Mouse (Mus musculus) limb, embryonic 11.5 days (tissue): ENCODE measurements around the gene Rab25. TPM values are rescaled to one million over a fixed set of nuclear protein-coding genes. Genes with fewer than 3 reads are reported as not detected.

ENCODE experiments used
- ATAC-seq: fragments of 200-750 bp; cut with Nextera tagmentation; 2 replicates; pipeline ENCODE4 v1.8.0; 2017; ENCODE audit warnings: low read depth; ENCODE audit not compliant: insufficient number of reproducible peaks, low FRiP score, low TSS enrichment
- DNase-seq: peaks from one replicate; pipeline ENCODE4 v3.0.0-alpha.2; 2015; ENCODE audit warnings: low spot score
- H3K27ac ChIP-seq: fragments of 300-500 bp; sonication (generic); replicated peaks from 2 replicates; pipeline ENCODE4 v1.5.1; 2014; ENCODE audit warnings: low read depth, mild to moderate bottlenecking, low read length
- H3K27me3 ChIP-seq: fragments of 300-500 bp; sonication (generic); 2 replicates; pipeline ENCODE4 v1.6.1; 2014; ENCODE audit warnings: mild to moderate bottlenecking, low read length, mixed read lengths; ENCODE audit not compliant: control insufficient read depth, insufficient read depth
- H3K36me3 ChIP-seq: fragments of 300-500 bp; sonication (generic); 2 replicates; pipeline ENCODE4 v1.6.1; 2014; ENCODE audit warnings: mild to moderate bottlenecking, low read length, moderate library complexity, mixed read lengths; ENCODE audit not compliant: control insufficient read depth, insufficient read depth
- H3K4me1 ChIP-seq: fragments of 300-500 bp; sonication (generic); 2 replicates; pipeline ENCODE4 v1.6.1; 2014; ENCODE audit warnings: low read length, mixed read lengths; ENCODE audit not compliant: control insufficient read depth, insufficient read depth
- H3K4me2 ChIP-seq: fragments of 300-500 bp; sonication (generic); 2 replicates; pipeline ENCODE4 v1.6.1; 2014; ENCODE audit warnings: low read depth, mild to moderate bottlenecking, moderate library complexity; ENCODE audit not compliant: severe bottlenecking
- H3K4me3 ChIP-seq: fragments of 300-500 bp; sonication (generic); 2 replicates; pipeline ENCODE4 v1.5.1; 2014; ENCODE audit warnings: low read depth, low read length
- H3K9ac ChIP-seq: fragments of 300-500 bp; sonication (generic); 2 replicates; pipeline ENCODE4 v1.6.1; 2014; ENCODE audit warnings: mild to moderate bottlenecking, low read length
- H3K9me3 ChIP-seq: fragments of 300-500 bp; sonication (generic); 2 replicates; pipeline ENCODE4 v1.6.1; 2016; ENCODE audit warnings: low read length; ENCODE audit not compliant: control insufficient read depth
- WGBS: fragments of 180-500 bp; shearing (Covaris S2); extraction: QIAGEN DNeasy Blood & Tissue Kit; methylation state at CpG from one replicate; pipeline ENCODE4 v1.1.7; 2014; 5-methylcytosine and 5-hydroxymethylcytosine counted together
- polyA plus RNA-seq: library from polyadenylated mRNA; unstranded; fragments of >200 nt; fragmentation: Nextera tagmentation; extraction: Ambion mirVana; gene quantifications from 2 replicates; pipeline ENCODE4 v1.2.1, GENCODE M21; 2014

The Rab25 gene
- polyA plus RNA-seq, 1 experiment from 2014 or later, result 2.4 TPM

GRCm38 (mm10) chr3:88541622-88542401, 6.3 kb downstream of the Rab25 start:
- no peaks in the 10 kb centered on the region for H3K27me3 ChIP-seq
- H3K9ac ChIP-seq, result no peak overlapping the region
- 72% methylated on average over 5 of the region's 7 CpGs for WGBS
- no peak for ATAC-seq
- H3K36me3 ChIP-seq, result peaks cover 13% of the 10 kb centered on the region
- H3K4me1 ChIP-seq, result peaks cover 26% of the 10 kb centered on the region
- H3K27ac ChIP-seq, result 0 out of 2 replicates have a peak overlapping the region, but pooled peaks have one; percentile 14
- H3K4me3 ChIP-seq, result no peak overlapping the region
- H3K9me3 ChIP-seq, result no peaks in the 10 kb centered on the region
- DNase-seq, result no peak
- no peak overlapping the region for H3K4me2 ChIP-seq

- Histone ChIP-seq H3K36me3 (peaks cover 18% of the 10 kb centered on the region), H3K4me2 (no peak overlapping the region), H3K9me3 (no peaks in the 10 kb centered on the region), H3K4me3 (no peak overlapping the region), H3K27ac (no peak overlapping the region; the same call in 1 of the 2 replicates), H3K27me3 (no peaks in the 10 kb centered on the region), H3K9ac (no peak overlapping the region), H3K4me1 (peaks cover 40% of the 10 kb centered on the region)
- no peak for DNase-seq
- ATAC-seq, result no peak
- WGBS, result 63% methylated on average over 5 of the region's 5 CpGs
These were observed 8.0 kb downstream of the Rab25 start for GRCm38 (mm10) chr3:88540085-88540484.

- ATAC-seq (no peak), DNase-seq (no peak)
- Histone ChIP-seq H3K27me3 (no peaks in the 10 kb centered on the region), H3K9ac (no peak overlapping the region), H3K4me2 (no peak overlapping the region), H3K4me3 (no peak overlapping the region), H3K36me3 (peaks cover 18% of the 10 kb centered on the region), H3K27ac (no peak overlapping the region), H3K4me1 (peaks cover 44% of the 10 kb centered on the region), H3K9me3 (no peaks in the 10 kb centered on the region)
- 32% methylated on average over 3 of the region's 3 CpGs for WGBS
These were observed 8.7 kb downstream of the Rab25 start for GRCm38 (mm10) chr3:88539397-88539796.

GRCm38 (mm10) chr3:88538271-88539145, 9.6 kb downstream of the Rab25 start:
- no peak for ATAC-seq
- Histone ChIP-seq H3K4me1 (peaks cover 46% of the 10 kb centered on the region), H3K9ac (peak overlapping the region; percentile 8; the same call in 1 of the 2 replicates), H3K27ac (no peak overlapping the region), H3K4me2 (no peak overlapping the region; the same call in 1 of the 2 replicates), H3K4me3 (no peak overlapping the region), H3K27me3 (no peaks in the 10 kb centered on the region), H3K9me3 (no peaks in the 10 kb centered on the region), H3K36me3 (peaks cover 18% of the 10 kb centered on the region)
- no peak for DNase-seq
- WGBS, result 65% methylated on average over 9 of the region's 9 CpGs

- Histone ChIP-seq H3K9ac (peak overlapping the region; percentile 98; the same call in 1 of the 2 replicates), H3K9me3 (no peaks in the 10 kb centered on the region), H3K4me3 (no peak overlapping the region; the same call in 1 of the 2 replicates), H3K36me3 (peaks cover 18% of the 10 kb centered on the region), H3K27me3 (no peaks in the 10 kb centered on the region), H3K4me2 (peak overlapping the region; percentile 93; the same call in 1 of the 2 replicates), H3K4me1 (peaks cover 44% of the 10 kb centered on the region), H3K27ac (no peak overlapping the region)
- DNase-seq (no peak), ATAC-seq (no peak)
- 78% methylated on average over 6 of the region's 6 CpGs for WGBS
These were observed 11.0 kb downstream of the Rab25 start for GRCm38 (mm10) chr3:88537146-88537545.

GRCm38 (mm10) chr3:88536103-88536930, 11.8 kb downstream of the Rab25 start:
- ATAC-seq, result no peak
- peaks cover 18% of the 10 kb centered on the region for H3K36me3 ChIP-seq
- H3K9me3 ChIP-seq, result no peaks in the 10 kb centered on the region
- peak; percentile 75 for DNase-seq
- H3K4me3 ChIP-seq, result peak overlapping the region; percentile 95
- H3K27ac ChIP-seq, result peak overlapping the region; percentile 56
- peak overlapping the region; percentile 93 for H3K4me2 ChIP-seq
- peaks cover 44% of the 10 kb centered on the region for H3K4me1 ChIP-seq
- WGBS, result 11% methylated on average over 64 of the region's 64 CpGs
- no peaks in the 10 kb centered on the region for H3K27me3 ChIP-seq
- peak overlapping the region; percentile 98 for H3K9ac ChIP-seq

GRCm38 (mm10) chr3:88535527-88535926, 12.6 kb downstream of the Rab25 start:
- H3K9ac ChIP-seq, result peak overlapping the region; percentile 98
- peak overlapping the region; percentile 93 for H3K4me2 ChIP-seq
- H3K4me3 ChIP-seq, result peak overlapping the region; percentile 95
- DNase-seq, result no peak
- WGBS, result 46% methylated on average over 4 of the region's 4 CpGs
- H3K9me3 ChIP-seq, result no peaks in the 10 kb centered on the region
- no peak overlapping the region for H3K27ac ChIP-seq
- ATAC-seq, result no peak
- H3K27me3 ChIP-seq, result no peaks in the 10 kb centered on the region
- peaks cover 44% of the 10 kb centered on the region for H3K4me1 ChIP-seq
- H3K36me3 ChIP-seq, result peaks cover 18% of the 10 kb centered on the region
